Mouse (Mus musculus): Measurements from ENCODE around the gene Efcab7. TPM values are rescaled to one million over a fixed set of nuclear protein-coding genes. Genes with fewer than 3 reads are reported as not detected.

Efcab7 gene
- 1.7 and 1.9 TPM in 2 replicates for total RNA-seq (2023)

GRCm38 (mm10) chr4:99829094-99830073 is at the start of gene Efcab7:
Efcab7 (plus strand) TSS chr4:99829198.

GRCm38 (mm10) chr4:99929149-99929612 is 100.2 kb downstream of the Efcab7 start, which contains the start of gene Pgm1:
Pgm1 (plus strand) TSS chr4:99929414.

GRCm38 (mm10) chr4:99929613-99930517 is 100.9 kb downstream of the Efcab7 start, which contains the start of gene Itgb3bp:
Itgb3bp (minus strand) TSS chr4:99929813.

Other genes with a start within 250 kb of the Efcab7 start
- gene Foxd3, start 172.9 kb upstream of the Efcab7 start, total RNA-seq (2023), result not detected in 2 replicates
- 1.6 and 4.8 TPM in 2 replicates for gene Alg6, start 113.5 kb upstream of the Efcab7 start, total RNA-seq (2023)
- 14.0 and 17.7 TPM in 2 replicates for gene Pgm1, start 100.2 kb downstream of the Efcab7 start, total RNA-seq (2023)
- gene Itgb3bp, start 100.6 kb downstream of the Efcab7 start, total RNA-seq (2023), result 1.2 and 2.2 TPM in 2 replicates

Data from neutrophil, adult 65 days (primary cell).